Mouse (Mus musculus) naive thymus-derived CD4-positive, alpha-beta T cell, adult 2 months (primary cell): Measurements from ENCODE around the gene Aadacl2.

Source experiments
- DNase-seq: peaks from one replicate; pipeline ENCODE4 v3.0.0-alpha.2; 2011; ENCODE audit warnings: low read depth

Gene Aadacl2

GRCm38 (mm10) chr3:60006443-60006842 lies at the start of gene Aadacl2:
Gene Aadacl2, plus strand, starts transcription at chr3:60006743.
- DNase-seq = no peak

GRCm38 (mm10) chr3:59970891-59971290 lies 35.7 kb upstream of the Aadacl2 start:
- DNase-seq = no peak

DNA sequence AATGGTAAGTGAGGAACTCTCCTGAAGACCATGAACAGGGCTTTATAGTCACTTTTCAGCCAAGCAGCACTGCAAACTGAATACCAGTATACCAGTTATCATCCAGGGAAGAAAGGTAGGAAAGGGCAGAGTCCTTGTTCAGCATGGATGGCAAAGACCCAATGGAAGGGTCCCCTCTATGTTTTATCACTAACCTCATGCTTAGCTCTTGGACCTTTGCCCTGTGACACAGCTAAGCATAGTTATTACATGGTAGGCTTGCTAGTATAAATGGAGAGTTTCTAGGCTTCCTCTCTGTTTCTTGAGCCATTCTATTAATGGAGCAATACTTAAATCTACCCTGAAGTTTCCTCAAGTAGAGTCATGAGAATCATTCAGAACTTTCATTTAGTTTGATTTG lies 32.0 kb upstream of the Aadacl2 start:
- DNase-seq = no peak

DNA sequence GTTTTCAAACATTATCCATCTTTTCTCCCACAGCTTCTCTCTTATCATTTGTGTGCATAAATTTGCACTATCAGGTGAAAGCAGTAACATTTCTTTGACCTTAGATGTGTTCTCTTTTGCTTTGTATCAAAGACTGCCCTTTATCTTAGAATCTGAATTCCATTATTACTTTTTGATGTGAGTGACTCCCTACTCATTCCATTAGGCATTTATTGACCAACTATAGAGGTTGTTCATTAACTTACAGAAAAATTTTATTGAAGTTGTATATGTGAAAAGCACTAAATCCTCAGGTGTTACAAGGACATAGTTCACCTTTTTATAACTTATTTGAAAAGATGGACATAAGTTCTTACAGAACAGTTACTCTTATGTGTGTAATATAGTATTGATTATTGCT lies 2.9 kb upstream of the Aadacl2 start:
- no peak for DNase-seq

- no peak for DNase-seq
Observed at GRCm38 (mm10) chr3:60025417-60025816, 18.9 kb downstream of the Aadacl2 start, which contains the start of gene Aadac. Gene Aadac, plus strand, starts transcription at chr3:60025717.

- DNase-seq = no peak
Observed at GRCm38 (mm10) chr3:60031511-60031910, 25.0 kb downstream of the Aadacl2 start.

- no peak for DNase-seq
Observed at GRCm38 (mm10) chr3:60046221-60046913, 39.8 kb downstream of the Aadacl2 start.

DNA sequence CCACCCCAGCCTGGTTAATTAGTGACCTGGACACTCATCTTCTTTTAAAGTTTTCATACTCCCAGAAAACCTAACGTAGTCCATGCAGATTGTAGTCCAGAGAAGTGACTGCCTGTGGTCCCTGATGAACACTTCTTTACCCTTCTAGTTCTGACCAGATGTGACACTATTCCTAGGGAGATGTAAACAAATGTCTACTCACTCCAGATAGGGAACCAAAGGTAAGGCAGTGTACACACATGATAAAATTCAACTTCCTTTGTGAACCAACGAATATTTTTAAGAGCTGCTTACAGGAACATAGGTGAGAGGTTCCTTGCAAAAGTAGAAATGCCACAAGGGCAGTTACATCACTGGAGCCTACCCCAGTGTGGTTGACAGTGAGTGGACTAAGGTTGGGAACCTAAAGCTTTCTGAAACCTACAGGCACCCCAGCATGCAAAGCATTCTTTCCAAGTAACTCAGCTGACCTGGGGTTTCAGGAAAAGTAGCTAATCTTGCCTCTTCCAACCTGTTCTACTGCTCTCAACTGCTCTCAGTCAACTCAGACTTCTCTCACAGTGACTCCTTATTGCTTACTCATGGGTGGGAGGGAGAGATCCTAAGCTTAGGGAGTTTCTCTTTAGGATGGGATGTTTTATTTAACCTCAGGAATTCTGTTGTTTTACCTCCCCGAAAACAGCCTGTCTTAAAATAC lies 46.8 kb downstream of the Aadacl2 start:
- DNase-seq = no peak

- no peak for DNase-seq
Observed at GRCm38 (mm10) chr3:60053931-60054330, 47.4 kb downstream of the Aadacl2 start.

GRCm38 (mm10) chr3:60056451-60056850 lies 49.9 kb downstream of the Aadacl2 start:
- peak; percentile 37 for DNase-seq

- no peak for DNase-seq
Observed at GRCm38 (mm10) chr3:60057070-60057808, 50.7 kb downstream of the Aadacl2 start.

- DNase-seq = no peak
Observed at GRCm38 (mm10) chr3:60057809-60058082, 51.2 kb downstream of the Aadacl2 start.
